In genomic region chr13:63528164-63528675, GRCm38 (mm10) we compare ENCODE assay signal across 8 mouse cellular contexts. TPM values are rescaled to one million over a fixed set of nuclear protein-coding genes. Genes with fewer than 3 reads are reported as not detected.
A peak's percentile ranks its signal among the peaks of the same experiment; 100 is the strongest.
DNase-seq lines count a peak whose midpoint lies in the region; ATAC-seq and TF ChIP-seq lines count a peak whose summit lies in the region.

No protein-coding gene starts in this region.

- peaks cover 84% of the 10 kb centered on the region for H3K4me1 ChIP-seq in intestine, embryonic 14.5 days (replicated peaks; ENCODE audit: control insufficient read depth, insufficient read depth, low read length)
- no peaks in the 10 kb centered on the region for H3K4me1 ChIP-seq in intestine, postnatal 0 days (replicated peaks; ENCODE audit: control insufficient read depth, insufficient read depth, low read length)
- H3K4me1 ChIP-seq in ES-E14 (ENCODE audit: control insufficient read depth in 2 of 2, insufficient read depth in 2 of 2, low read length in 2 of 2, poor library complexity in 1 of 2) = peaks cover 25 to 33% of the 10 kb centered on the region in 2 experiments
- H3K4me1 ChIP-seq in forebrain, embryonic 14.5 days (ENCODE audit: control insufficient read depth, insufficient read depth, low read length) = peaks cover 30% of the 10 kb centered on the region
- peaks cover 74% of the 10 kb centered on the region for H3K4me1 ChIP-seq in limb, embryonic 14.5 days (ENCODE audit: control insufficient read depth, insufficient read depth, low read length)
- peaks cover 36% of the 10 kb centered on the region for H3K4me1 ChIP-seq in neural tube, embryonic 14.5 days (ENCODE audit: control insufficient read depth, insufficient read depth, low read length)

- no peak overlapping the region for H3K9ac ChIP-seq in intestine, embryonic 14.5 days (ENCODE audit: low read length)
- no peak overlapping the region for H3K9ac ChIP-seq in intestine, postnatal 0 days (ENCODE audit: low read depth, low read length)
- no peak overlapping the region for H3K9ac ChIP-seq in ES-E14 (ENCODE audit: insufficient read depth, low read depth, low read length, poor library complexity, severe bottlenecking)
- no peak overlapping the region for H3K9ac ChIP-seq in forebrain, embryonic 14.5 days (ENCODE audit: low read length)
- no peak overlapping the region for H3K9ac ChIP-seq in limb, embryonic 14.5 days (ENCODE audit: low read depth, low read length, severe bottlenecking)
- H3K9ac ChIP-seq in neural tube, embryonic 14.5 days (replicated peaks; ENCODE audit: low read depth, low read length) = no peak overlapping the region; the same call in 1 of the 2 replicates

- in situ Hi-C loops in ES-E14 (cut with MboI; ENCODE audit: low sequenced_read_pairs in 2 of 2, unreplicated experiment in 2 of 2) = no loop called here

- H3K4me2 ChIP-seq in intestine, embryonic 14.5 days (ENCODE audit: low read length) = no peak overlapping the region
- H3K4me2 ChIP-seq in intestine, postnatal 0 days (replicated peaks; ENCODE audit: low read depth) = no peak overlapping the region; the same call in 1 of the 2 replicates
- H3K4me2 ChIP-seq in forebrain, embryonic 14.5 days (ENCODE audit: low read length) = no peak overlapping the region
- 0 out of 2 replicates have a peak overlapping the region, but pooled peaks have one; percentile 15 for H3K4me2 ChIP-seq in limb, embryonic 14.5 days (replicated peaks; ENCODE audit: low read depth, low read length, severe bottlenecking)
- no peak overlapping the region for H3K4me2 ChIP-seq in neural tube, embryonic 14.5 days (ENCODE audit: low read depth, low read length)

- 17% methylated on average over 5 of the region's 5 CpGs for WGBS in intestine, embryonic 14.5 days
- 35% methylated on average over 5 of the region's 5 CpGs for WGBS in intestine, postnatal 0 days
- WGBS in forebrain, embryonic 14.5 days = 11% methylated on average over 5 of the region's 5 CpGs
- WGBS in limb, embryonic 14.5 days = 3% methylated on average over 5 of the region's 5 CpGs
- 7% methylated on average over 5 of the region's 5 CpGs for WGBS in neural tube, embryonic 14.5 days

- no peaks in the 10 kb centered on the region for H3K27me3 ChIP-seq in intestine, embryonic 14.5 days (replicated peaks; ENCODE audit: control insufficient read depth, insufficient read depth, low read length)
- no peaks in the 10 kb centered on the region for H3K27me3 ChIP-seq in intestine, postnatal 0 days (replicated peaks; ENCODE audit: control insufficient read depth, insufficient read depth, low read length)
- peaks cover 10% of the 10 kb centered on the region for H3K27me3 ChIP-seq in forebrain, embryonic 14.5 days (replicated peaks; ENCODE audit: control insufficient read depth, insufficient read depth, low read length)
- H3K27me3 ChIP-seq in limb, embryonic 14.5 days (ENCODE audit: control insufficient read depth, insufficient read depth, low read length) = no peaks in the 10 kb centered on the region
- no peaks in the 10 kb centered on the region for H3K27me3 ChIP-seq in neural tube, embryonic 14.5 days (ENCODE audit: control insufficient read depth, insufficient read depth, low read length)

- TF ChIP-seq POLR2A in limb, embryonic 14.5 days (IDR thresholded peaks at IDR 0.05; ENCODE audit: borderline replicate concordance, extremely low read depth, insufficient read depth, insufficient read length) = no peak

- peak overlapping the region; percentile 57 for H3K27ac ChIP-seq in intestine, embryonic 14.5 days (ENCODE audit: low read depth)
- no peak overlapping the region; the same call in 1 of the 2 replicates for H3K27ac ChIP-seq in intestine, postnatal 0 days (ENCODE audit: low read depth, low read length)
- H3K27ac ChIP-seq in ES-E14 (ENCODE audit: insufficient read depth, low read depth, low read length, poor library complexity, severe bottlenecking) = peak overlapping the region; percentile 13; the same call in 1 of the 2 replicates
- no peak overlapping the region for H3K27ac ChIP-seq in forebrain, embryonic 14.5 days (ENCODE audit: low read depth, low read length)
- no peak overlapping the region for H3K27ac ChIP-seq in limb, embryonic 14.5 days (replicated peaks; ENCODE audit: low read depth, low read length)
- H3K27ac ChIP-seq in neural tube, embryonic 14.5 days (ENCODE audit: low read depth, low read length) = peak overlapping the region; percentile 25; the same call in 1 of the 2 replicates

- DNase-seq in intestine, embryonic 14.5 days (ENCODE audit: low spot score) = no peak
- DNase-seq in ES-E14 (ENCODE audit: low read depth, low spot score) = no peak
- no peak for DNase-seq in forebrain, embryonic 14.5 days (ENCODE audit: low spot score)
- DNase-seq in limb, embryonic 14.5 days (ENCODE audit: low spot score) = peak; percentile 81
- no peak for DNase-seq in adrenal gland, adult 18-20 months (ENCODE audit: low spot score in 2 of 2)
- DNase-seq in right cerebral cortex, adult 18-20 months = no peak

- no peak for ATAC-seq in intestine, embryonic 14.5 days (replicated peaks; ENCODE audit: low FRiP score, low TSS enrichment, low read depth)
- ATAC-seq in intestine, postnatal 0 days = no peak
- ATAC-seq in forebrain, embryonic 14.5 days = peak; percentile 35
- ATAC-seq in limb, embryonic 14.5 days (ENCODE audit: low FRiP score, low read depth) = peak; percentile 67
- ATAC-seq in neural tube, embryonic 14.5 days (ENCODE audit: low read depth) = peak; percentile 59; the same call in 1 of the 2 replicates

- no peak overlapping the region for H3K4me3 ChIP-seq in intestine, embryonic 14.5 days (ENCODE audit: low read depth, low read length)
- H3K4me3 ChIP-seq in intestine, postnatal 0 days (ENCODE audit: low read depth, low read length) = no peak overlapping the region
- peak overlapping the region; percentile 1 to 3; a peak in 2 of 4 replicates for H3K4me3 ChIP-seq in ES-E14 (ENCODE audit: insufficient read depth in 1 of 2, low read depth in 1 of 2, low read length in 2 of 2, poor library complexity in 1 of 2, severe bottlenecking in 1 of 2)
- H3K4me3 ChIP-seq in forebrain, embryonic 14.5 days (ENCODE audit: low read depth, low read length) = no peak overlapping the region
- H3K4me3 ChIP-seq in limb, embryonic 14.5 days (replicated peaks; ENCODE audit: low read length) = no peak overlapping the region
- H3K4me3 ChIP-seq in neural tube, embryonic 14.5 days (ENCODE audit: low read depth, low read length) = no peak overlapping the region

- no peak for TF ChIP-seq CTCF in intestine, postnatal 0 days (IDR thresholded peaks at IDR 0.05; ENCODE audit: low read depth)

- no peaks in the 10 kb centered on the region for H3K9me3 ChIP-seq in intestine, embryonic 14.5 days (ENCODE audit: control insufficient read depth, low read length)
- no peaks in the 10 kb centered on the region for H3K9me3 ChIP-seq in intestine, postnatal 0 days (ENCODE audit: control insufficient read depth)
- no peaks in the 10 kb centered on the region for H3K9me3 ChIP-seq in ES-E14 (ENCODE audit: control insufficient read depth, insufficient read depth, low read depth, low read length)
- no peaks in the 10 kb centered on the region for H3K9me3 ChIP-seq in forebrain, embryonic 14.5 days (replicated peaks; ENCODE audit: control insufficient read depth, low read length)
- H3K9me3 ChIP-seq in limb, embryonic 14.5 days (ENCODE audit: control insufficient read depth, low read length) = no peaks in the 10 kb centered on the region
- H3K9me3 ChIP-seq in neural tube, embryonic 14.5 days (ENCODE audit: control insufficient read depth, low read length) = no peaks in the 10 kb centered on the region

- peaks cover 90% of the 10 kb centered on the region for H3K36me3 ChIP-seq in intestine, embryonic 14.5 days (ENCODE audit: control insufficient read depth, insufficient read depth, low read length)
- H3K36me3 ChIP-seq in intestine, postnatal 0 days (ENCODE audit: control insufficient read depth, insufficient read depth) = peaks cover 64% of the 10 kb centered on the region
- H3K36me3 ChIP-seq in ES-E14 (ENCODE audit: control insufficient read depth, insufficient read depth, low read length, poor library complexity, severe bottlenecking) = peaks cover 35% of the 10 kb centered on the region
- peaks cover 49% of the 10 kb centered on the region for H3K36me3 ChIP-seq in forebrain, embryonic 14.5 days (ENCODE audit: control insufficient read depth, insufficient read depth, low read length)
- H3K36me3 ChIP-seq in limb, embryonic 14.5 days (ENCODE audit: control insufficient read depth, insufficient read depth, low read length) = peaks cover 71% of the 10 kb centered on the region
- peaks cover 53% of the 10 kb centered on the region for H3K36me3 ChIP-seq in neural tube, embryonic 14.5 days (ENCODE audit: control insufficient read depth, insufficient read depth, low read length)

TF ChIP-seq in ES-E14, 5 proteins besides CTCF, POLR2A, EP300 and RAD21:
- TF ChIP-seq MAFK (IDR thresholded peaks at IDR 0.05; ENCODE audit: insufficient read depth, low read depth, low read length) (no peak), ZC3H11A (IDR thresholded peaks at IDR 0.05; ENCODE audit: borderline replicate concordance, low read depth, low read length) (no peak), HCFC1 (IDR thresholded peaks at IDR 0.05; ENCODE audit: borderline replicate concordance, insufficient read depth, low read length) (no peak)

RNA-seq across cellular contexts. Expression of gene Fancc, which starts 31.1 kb away (rescaled TPM):
- 18.3 and 25.7 TPM in 2 replicates for polyA plus RNA-seq in intestine, embryonic 14.5 days (2014; fragmentation: Nextera tagmentation; extraction: Ambion mirVana)
- 5.1 and 6.5 TPM in 2 replicates for polyA plus RNA-seq in intestine, postnatal 0 days (2015; fragmentation: Nextera tagmentation; extraction: Ambion mirVana)
- total RNA-seq in ES-E14 (2012; rRNA removed) = 9.4 and 10.7 TPM in 2 replicates
- 12.8 and 13.1 TPM in 2 replicates for polyA plus RNA-seq in forebrain, embryonic 14.5 days (2014; fragmentation: Nextera tagmentation; extraction: Ambion mirVana)
- 20.6 and 22.8 TPM in 2 replicates for polyA plus RNA-seq in limb, embryonic 14.5 days (2012; rRNA removed)
- polyA plus RNA-seq in limb, embryonic 14.5 days (2014; fragmentation: Nextera tagmentation; extraction: Ambion mirVana) = 20.5 and 20.6 TPM in 2 replicates
- 14.6 and 16.1 TPM in 2 replicates for polyA plus RNA-seq in neural tube, embryonic 14.5 days (2014; fragmentation: Nextera tagmentation; extraction: Ambion mirVana)
- total RNA-seq in adrenal gland, adult 18-20 months (2021) = 1 to 10 TPM; 6.9 to 8.1 TPM

RNA-seq across cellular contexts. Expression of gene Ptch1, which starts 45.2 kb away (rescaled TPM):
- polyA plus RNA-seq in intestine, embryonic 14.5 days (2014; fragmentation: Nextera tagmentation; extraction: Ambion mirVana) = 62.8 and 68.0 TPM in 2 replicates
- polyA plus RNA-seq in intestine, postnatal 0 days (2015; fragmentation: Nextera tagmentation; extraction: Ambion mirVana) = 11.0 and 11.9 TPM in 2 replicates
- total RNA-seq in ES-E14 (2012; rRNA removed) = 21.6 and 63.8 TPM in 2 replicates
- 9.7 and 11.3 TPM in 2 replicates for polyA plus RNA-seq in forebrain, embryonic 14.5 days (2014; fragmentation: Nextera tagmentation; extraction: Ambion mirVana)
- 45.9 and 67.7 TPM in 2 replicates for polyA plus RNA-seq in limb, embryonic 14.5 days (2012; rRNA removed)
- 31.0 and 36.6 TPM in 2 replicates for polyA plus RNA-seq in limb, embryonic 14.5 days (2014; fragmentation: Nextera tagmentation; extraction: Ambion mirVana)
- polyA plus RNA-seq in neural tube, embryonic 14.5 days (2014; fragmentation: Nextera tagmentation; extraction: Ambion mirVana) = 26.4 and 28.7 TPM in 2 replicates
- 10 to 100 TPM; 29.5 to 40.7 TPM for total RNA-seq in adrenal gland, adult 18-20 months (2021)

Comparison
In these comparisons a context has a peak if more than half of its experiments do, and no peak if none do; other contexts are left out.
1. H3K27ac ChIP-seq: peak in intestine, embryonic 14.5 days (single experiment), ES-E14 (single experiment) and neural tube, embryonic 14.5 days (single experiment); none in intestine, postnatal 0 days (single experiment), forebrain, embryonic 14.5 days (single experiment) and limb, embryonic 14.5 days (single experiment).
2. ATAC-seq: peak in forebrain, embryonic 14.5 days (single experiment), limb, embryonic 14.5 days (single experiment) and neural tube, embryonic 14.5 days (single experiment); none in intestine, embryonic 14.5 days (single experiment) and intestine, postnatal 0 days (single experiment).
3. H3K4me3 ChIP-seq: peak in ES-E14 (2 of 2); none in intestine, embryonic 14.5 days (single experiment), intestine, postnatal 0 days (single experiment), forebrain, embryonic 14.5 days (single experiment), limb, embryonic 14.5 days (single experiment) and neural tube, embryonic 14.5 days (single experiment).